Mouse (Mus musculus) CH12.LX (cell line): Measurements from ENCODE around the gene Rbbp7.
A peak's percentile ranks its signal among the peaks of the same experiment; 100 is the strongest.
"Not testable (repeated sequence)": the region's sequence is repeated elsewhere in the genome, so short reads cannot be mapped to it uniquely, and the experiment has no call there.

Experiments
- CTCF ChIP-seq, 2 experiments: IDR thresholded peaks in 1 of 2; conservative IDR thresholded peaks in 1 of 2; 2 replicates each; pipeline ENCODE4 v1.5.1; 2011 to 2012; ENCODE audit warnings: low read depth in 2 of 2, low read length in 2 of 2, improper control_type of control experiment in 1 of 2, inconsistent platforms in 1 of 2, mild to moderate bottlenecking in 1 of 2, moderate library complexity in 1 of 2
- MYC ChIP-seq: IDR thresholded peaks from 2 replicates; pipeline ENCODE4 v1.6.1; 2011; ENCODE audit warnings: low read depth, mild to moderate bottlenecking, improper control_type of control experiment, low read length
- NRF1 ChIP-seq: IDR thresholded peaks from 2 replicates; pipeline ENCODE4 v1.6.1; 2014; ENCODE audit warnings: low read depth, mild to moderate bottlenecking, inconsistent platforms, low read length, improper control_type of control experiment, moderate library complexity

DNA sequence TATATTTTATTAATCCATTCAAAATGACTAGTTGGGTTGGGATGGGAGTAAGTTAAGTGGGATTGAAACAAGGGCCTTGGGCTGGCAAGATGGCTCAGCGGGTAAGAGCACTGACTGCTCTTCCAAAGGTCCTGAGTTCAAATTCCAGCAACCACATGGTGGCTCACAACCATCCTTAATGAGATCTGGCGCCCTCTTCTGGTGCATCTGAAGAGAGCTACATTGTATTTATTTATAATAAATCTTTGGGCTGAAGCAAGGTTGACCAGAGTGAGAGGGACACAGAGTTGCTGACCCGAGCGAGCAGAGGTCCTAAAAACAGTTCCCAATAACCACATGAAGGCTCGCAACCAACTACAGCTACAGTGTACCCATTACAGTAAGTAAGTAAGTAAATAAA is 31.2 kb downstream of the Rbbp7 start:
- not testable (repeated sequence) for TF ChIP-seq NRF1, MYC
- TF ChIP-seq CTCF (conservative IDR thresholded peaks at IDR 0.05 in 1 of 2, IDR thresholded peaks at IDR 0.05 in 1 of 2; ENCODE audit: low read depth in 2 of 2, low read length in 2 of 2): peak in 1 of 2 experiments; percentile 22; a peak in 1 of 4 replicates
